Mouse (Mus musculus): ENCODE measurements around the gene Myrfl.

The Myrfl gene

GRCm38 (mm10) chr10:116896336-116897177 lies at the start of gene Myrfl:
Gene Myrfl, minus strand, starts transcription at chr10:116896919.
- no peak for DNase-seq

- no peak for DNase-seq
Measured at GRCm38 (mm10) chr10:116944940-116945339, 48.2 kb upstream of the Myrfl start.

GRCm38 (mm10) chr10:116944144-116944543 lies 47.4 kb upstream of the Myrfl start:
- DNase-seq = no peak

GRCm38 (mm10) chr10:116943025-116943424 lies 46.3 kb upstream of the Myrfl start:
- peak; percentile 39 for DNase-seq

- no peak for DNase-seq
Measured at GRCm38 (mm10) chr10:116935028-116935427, 38.3 kb upstream of the Myrfl start.

DNA sequence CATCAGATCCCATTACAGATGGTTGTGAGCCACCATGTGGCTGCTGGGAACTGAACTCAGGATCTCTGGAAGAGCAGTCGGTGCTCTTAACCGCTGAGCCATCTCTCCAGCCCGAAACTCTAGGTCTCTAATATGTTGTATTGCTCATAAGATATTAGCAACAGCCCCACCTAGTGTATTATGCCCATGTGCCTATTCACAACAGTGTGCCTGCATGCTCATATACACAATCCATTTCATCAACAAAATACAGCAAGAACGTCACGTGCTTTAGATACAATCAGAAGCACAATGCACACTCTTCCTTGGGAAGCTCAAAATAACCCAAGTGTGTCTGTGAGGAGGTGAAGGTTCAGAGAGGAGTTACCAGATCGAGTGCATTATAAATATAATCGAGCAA lies 37.1 kb upstream of the Myrfl start:
- DNase-seq = no peak

GRCm38 (mm10) chr10:116932418-116932817 lies 35.7 kb upstream of the Myrfl start:
- no peak for DNase-seq

GRCm38 (mm10) chr10:116931497-116932179 lies 34.9 kb upstream of the Myrfl start:
- DNase-seq = no peak

DNA sequence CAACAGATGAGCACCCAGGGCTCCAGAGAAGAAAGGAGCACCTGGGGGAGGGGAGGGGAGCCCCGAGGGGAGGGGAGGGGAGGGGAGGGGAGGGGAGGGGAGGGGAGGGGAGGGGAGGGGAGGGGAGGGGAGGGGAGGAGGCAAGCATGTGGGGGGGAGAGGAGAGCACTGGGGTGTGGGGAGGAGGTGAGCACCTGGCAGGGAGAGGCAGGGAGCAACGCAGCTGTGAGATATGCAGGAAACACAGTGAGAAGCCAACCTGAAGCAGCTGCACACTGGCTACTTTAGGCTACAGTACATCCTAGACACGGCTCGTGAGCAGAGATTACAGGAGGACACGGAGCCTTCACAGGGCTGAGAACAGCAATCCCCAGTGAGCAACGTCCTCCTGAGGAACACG lies 34.2 kb upstream of the Myrfl start:
- DNase-seq = peak; percentile 55

DNA sequence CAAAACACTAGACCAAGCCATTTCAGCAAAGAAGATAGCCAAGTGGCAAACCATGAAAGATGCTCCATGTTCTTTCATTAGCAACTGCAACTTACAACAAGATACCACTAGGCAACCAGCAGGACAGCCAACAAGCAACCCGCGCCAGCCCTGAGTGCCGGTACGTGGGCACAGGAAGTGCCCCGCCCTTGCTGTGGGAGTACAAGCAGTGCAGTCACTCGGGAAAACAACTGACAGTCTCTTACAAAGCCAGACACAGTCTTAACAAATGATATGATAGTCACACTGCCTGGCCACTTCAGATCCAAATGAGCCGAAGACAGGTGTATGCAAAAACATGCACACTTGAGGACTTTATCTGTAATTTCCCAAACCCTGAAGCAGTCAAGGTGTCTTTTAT lies 33.8 kb upstream of the Myrfl start:
- peak; percentile 55 for DNase-seq

DNA sequence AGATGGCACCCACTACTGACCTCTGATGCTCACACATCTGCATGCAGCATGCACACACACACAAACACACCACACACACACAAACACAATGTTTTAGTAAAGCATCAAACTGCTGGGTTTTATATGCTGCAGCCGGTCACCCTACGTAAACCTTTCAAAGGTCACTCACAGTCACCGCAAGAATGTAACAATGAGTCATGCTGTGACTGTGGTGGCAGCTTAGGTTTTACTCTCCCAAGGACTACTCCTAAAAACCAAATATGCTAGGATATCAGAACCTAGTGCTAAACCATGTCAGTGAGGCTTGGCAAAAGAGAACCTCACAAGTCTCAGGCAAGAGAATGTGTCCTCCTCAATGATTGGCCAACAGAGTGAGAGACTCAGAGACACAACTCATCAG lies 32.1 kb upstream of the Myrfl start:
- no peak for DNase-seq

- no peak for DNase-seq
Measured at GRCm38 (mm10) chr10:116926428-116927113, 29.9 kb upstream of the Myrfl start.

- DNase-seq = no peak
Measured at GRCm38 (mm10) chr10:116923651-116924495, 27.2 kb upstream of the Myrfl start.

DNA sequence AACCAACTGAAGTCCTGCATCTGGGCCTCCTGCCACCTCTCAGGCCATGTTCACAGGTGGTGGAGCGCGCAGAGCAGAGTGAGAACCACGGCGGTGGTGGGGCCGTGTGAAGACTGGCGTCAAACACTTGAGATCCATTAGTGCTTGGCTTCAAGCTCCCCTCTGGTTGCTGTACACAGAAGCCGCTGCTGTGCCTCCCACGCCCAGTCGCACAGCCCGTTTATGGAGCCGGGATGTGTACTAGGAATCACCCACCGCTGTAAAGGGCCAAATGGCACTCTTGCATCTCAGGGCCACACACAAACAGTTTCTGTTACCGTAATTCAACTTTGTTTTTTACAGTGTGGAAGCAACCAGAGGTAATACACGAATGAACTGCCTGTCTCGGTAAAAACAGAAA lies 25.4 kb upstream of the Myrfl start:
- DNase-seq = no peak

DNA sequence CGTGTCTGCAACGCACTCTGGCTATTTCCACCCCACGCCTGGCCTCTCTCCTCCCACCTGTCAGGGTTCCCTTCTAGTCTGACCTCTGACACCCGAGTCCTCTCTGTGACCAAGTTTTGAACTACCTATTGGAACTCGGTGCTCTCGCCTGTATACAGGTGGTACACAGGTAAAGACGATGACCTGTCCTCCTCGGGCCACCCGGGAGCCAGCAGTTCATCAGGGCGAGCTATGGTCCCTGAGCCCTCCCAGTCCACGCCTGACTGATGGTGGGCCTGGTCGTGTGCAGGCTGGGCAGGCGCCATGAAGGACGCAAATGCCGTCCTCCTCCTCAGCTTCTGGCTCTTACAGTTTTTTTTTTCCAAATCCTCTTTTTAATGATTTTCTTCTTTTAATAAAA lies 24.7 kb upstream of the Myrfl start:
- DNase-seq = no peak

DNA sequence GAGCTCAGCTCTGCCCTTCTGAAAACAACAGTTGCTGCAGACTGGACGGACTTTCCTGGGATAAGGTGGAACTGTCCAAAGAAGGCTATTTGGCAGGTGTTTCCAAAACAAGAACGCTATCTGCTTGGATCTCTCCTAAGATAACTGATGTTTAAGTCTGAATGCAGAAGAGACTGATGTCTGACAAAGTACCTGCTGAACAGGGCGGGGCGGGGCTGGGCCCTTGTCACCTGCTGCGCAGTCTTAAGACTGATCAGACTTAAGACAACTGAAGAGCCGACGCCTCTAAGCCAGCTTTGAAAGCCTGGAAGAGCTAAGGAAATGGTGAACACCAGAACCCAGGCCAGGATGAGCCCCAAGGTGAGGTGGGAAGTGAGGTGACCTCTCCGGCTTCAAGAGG lies 23.9 kb upstream of the Myrfl start:
- DNase-seq = no peak

- DNase-seq = peak; percentile 48
Measured at GRCm38 (mm10) chr10:116919368-116920317, 22.9 kb upstream of the Myrfl start.

- DNase-seq = peak; percentile 53
Measured at GRCm38 (mm10) chr10:116916581-116916980, 19.9 kb upstream of the Myrfl start.

GRCm38 (mm10) chr10:116915286-116915685 lies 18.6 kb upstream of the Myrfl start:
- no peak for DNase-seq

GRCm38 (mm10) chr10:116914586-116914985 lies 17.9 kb upstream of the Myrfl start:
- no peak for DNase-seq

GRCm38 (mm10) chr10:116913647-116914273 lies 17.0 kb upstream of the Myrfl start:
- DNase-seq = peak; percentile 45

Data from thymus, postnatal 25 days (tissue).